Mouse (Mus musculus): ENCODE results near the gene Slc22a22.

DNA sequence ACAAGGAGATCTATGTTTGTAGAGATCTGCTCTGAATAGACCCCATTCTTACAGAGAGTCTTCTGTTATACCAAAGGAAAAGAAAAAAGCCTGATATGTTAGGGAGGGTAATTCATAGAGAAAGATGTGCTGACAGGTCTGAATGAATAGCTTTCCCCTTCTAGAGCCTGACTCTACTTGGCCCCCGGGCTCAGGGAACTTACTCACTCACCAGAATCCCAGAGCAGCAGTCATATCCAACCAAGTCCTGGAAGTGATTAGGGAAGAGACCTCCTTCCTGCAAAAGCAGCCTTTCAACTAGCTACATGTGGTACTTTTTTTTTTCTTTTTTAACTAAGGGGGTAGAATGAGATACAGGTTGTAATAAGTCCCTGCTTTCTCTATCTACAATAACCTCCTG is 111.0 kb downstream of the Slc22a22 start:
- TF ChIP-seq CTCF (IDR thresholded peaks at IDR 0.05 in 2 of 3, conservative IDR thresholded peaks at IDR 0.05 in 1 of 3; ENCODE audit: control insufficient read depth in 1 of 3, insufficient read depth in 1 of 3, low read depth in 2 of 3, low read length in 3 of 3, poor library complexity in 1 of 3, severe bottlenecking in 1 of 3) (no peak), POLR2A (IDR thresholded peaks at IDR 0.05; ENCODE audit: control insufficient read depth in 1 of 2, insufficient read depth in 1 of 2, low read depth in 1 of 2, low read length in 2 of 2, poor library complexity in 1 of 2) (no peak), EP300 (IDR thresholded peaks at IDR 0.05; ENCODE audit: low read depth in 1 of 2, low read length in 2 of 2) (no peak), ZC3H11A (IDR thresholded peaks at IDR 0.05; ENCODE audit: low read depth, low read length) (no peak)
